Mouse (Mus musculus): ENCODE data around the gene Fam120b. TPM values are rescaled to one million over a fixed set of nuclear protein-coding genes. Genes with fewer than 3 reads are reported as not detected.

Fam120b gene
- polyA plus RNA-seq, 1 experiment from 2014 or later = 30.7 TPM

- H3K36me3 ChIP-seq = peaks cover 11% of the 10 kb centered on the region
- H3K27ac ChIP-seq = no peak overlapping the region
- no peak for DNase-seq (ENCODE audit: low spot score)
- H3K9me3 ChIP-seq = no peaks in the 10 kb centered on the region
- WGBS = 84% methylated on average over 4 of the region's 4 CpGs
- H3K4me3 ChIP-seq = no peak overlapping the region
- H3K4me1 ChIP-seq (replicated peaks) = no peaks in the 10 kb centered on the region
- H3K27me3 ChIP-seq (ENCODE audit: insufficient read depth, poor library complexity, severe bottlenecking) = no peaks in the 10 kb centered on the region
Measured at GRCm38 (mm10) chr17:15455203-15455602, 59.2 kb downstream of the Fam120b start.

- H3K36me3 ChIP-seq = peaks cover 15% of the 10 kb centered on the region
- H3K4me1 ChIP-seq (replicated peaks) = no peaks in the 10 kb centered on the region
- DNase-seq (ENCODE audit: low spot score) = no peak
- H3K27me3 ChIP-seq (ENCODE audit: insufficient read depth, poor library complexity, severe bottlenecking) = no peaks in the 10 kb centered on the region
- WGBS = 95% methylated on average over 2 of the region's 2 CpGs
- no peaks in the 10 kb centered on the region for H3K9me3 ChIP-seq
- no peak overlapping the region for H3K27ac ChIP-seq
- no peak overlapping the region for H3K4me3 ChIP-seq
Measured at GRCm38 (mm10) chr17:15456595-15456994, 60.6 kb downstream of the Fam120b start.

GRCm38 (mm10) chr17:15459761-15460160, 63.8 kb downstream of the Fam120b start:
- H3K4me3 ChIP-seq = no peak overlapping the region
- peaks cover 30% of the 10 kb centered on the region for H3K36me3 ChIP-seq
- 92% methylated on average over 4 of the region's 4 CpGs for WGBS
- no peaks in the 10 kb centered on the region for H3K4me1 ChIP-seq (replicated peaks)
- no peaks in the 10 kb centered on the region for H3K9me3 ChIP-seq
- H3K27ac ChIP-seq = no peak overlapping the region
- DNase-seq (ENCODE audit: low spot score) = no peak
- no peaks in the 10 kb centered on the region for H3K27me3 ChIP-seq (ENCODE audit: insufficient read depth, poor library complexity, severe bottlenecking)

DNA sequence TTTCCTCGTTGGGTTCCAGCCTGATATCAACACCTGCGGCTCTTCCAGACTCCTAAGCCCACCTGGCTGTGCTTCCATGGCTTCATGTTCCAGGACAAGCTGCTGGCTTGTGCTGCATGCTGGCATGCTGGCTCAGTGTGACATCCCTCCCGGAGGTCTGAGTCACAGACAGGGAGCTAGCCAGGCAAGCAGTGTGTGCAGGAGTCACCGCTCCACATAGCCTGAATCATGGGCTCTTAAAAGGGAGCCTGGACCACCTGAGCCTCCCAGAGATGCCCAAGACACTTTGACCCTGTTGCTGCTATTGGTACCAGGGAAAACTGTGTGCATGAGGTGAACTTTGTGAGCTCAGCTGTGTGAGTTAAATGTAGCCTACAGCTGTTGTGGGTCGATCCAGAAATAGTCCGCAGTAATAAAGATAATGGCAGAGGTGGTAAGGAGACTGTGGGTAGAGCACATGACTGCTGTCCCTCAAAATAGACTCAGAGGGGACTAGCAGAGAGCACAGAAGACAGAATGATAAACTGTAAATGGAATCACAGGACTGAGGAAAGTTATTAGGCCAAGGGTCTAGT, 66.0 kb downstream of the Fam120b start:
- no peaks in the 10 kb centered on the region for H3K9me3 ChIP-seq
- no peaks in the 10 kb centered on the region for H3K27me3 ChIP-seq (ENCODE audit: insufficient read depth, poor library complexity, severe bottlenecking)
- 95% methylated on average over 6 of the region's 6 CpGs for WGBS
- H3K4me3 ChIP-seq = no peak overlapping the region
- no peaks in the 10 kb centered on the region for H3K4me1 ChIP-seq (replicated peaks)
- H3K27ac ChIP-seq = no peak overlapping the region
- peaks cover 38% of the 10 kb centered on the region for H3K36me3 ChIP-seq
- DNase-seq (ENCODE audit: low spot score) = no peak

DNA sequence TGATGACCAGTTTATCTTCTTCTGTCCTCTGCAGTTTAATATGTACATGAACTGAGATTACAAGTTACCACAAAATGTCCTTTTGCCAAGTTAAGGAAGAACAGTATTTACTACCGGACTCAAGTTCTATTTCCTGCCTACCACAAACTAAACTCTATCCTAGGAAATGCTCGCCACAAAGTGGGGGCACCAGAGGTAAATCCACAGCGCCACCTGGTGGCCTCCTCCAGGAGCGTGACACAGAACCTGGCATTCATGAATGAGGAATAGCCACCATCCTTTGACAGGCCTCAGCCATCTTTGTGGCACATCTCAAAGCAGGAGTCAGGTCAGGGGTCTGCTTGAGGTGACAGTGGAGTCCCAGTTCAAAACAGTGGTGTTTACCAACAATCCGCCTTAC, 71.7 kb downstream of the Fam120b start:
- no peaks in the 10 kb centered on the region for H3K27me3 ChIP-seq (ENCODE audit: insufficient read depth, poor library complexity, severe bottlenecking)
- 29% methylated on average over 5 of the region's 5 CpGs for WGBS
- no peak overlapping the region for H3K27ac ChIP-seq
- no peaks in the 10 kb centered on the region for H3K4me1 ChIP-seq (replicated peaks)
- no peaks in the 10 kb centered on the region for H3K9me3 ChIP-seq
- H3K36me3 ChIP-seq = peaks cover 60% of the 10 kb centered on the region
- no peak overlapping the region for H3K4me3 ChIP-seq
- DNase-seq (ENCODE audit: low spot score) = peak; percentile 80

DNA sequence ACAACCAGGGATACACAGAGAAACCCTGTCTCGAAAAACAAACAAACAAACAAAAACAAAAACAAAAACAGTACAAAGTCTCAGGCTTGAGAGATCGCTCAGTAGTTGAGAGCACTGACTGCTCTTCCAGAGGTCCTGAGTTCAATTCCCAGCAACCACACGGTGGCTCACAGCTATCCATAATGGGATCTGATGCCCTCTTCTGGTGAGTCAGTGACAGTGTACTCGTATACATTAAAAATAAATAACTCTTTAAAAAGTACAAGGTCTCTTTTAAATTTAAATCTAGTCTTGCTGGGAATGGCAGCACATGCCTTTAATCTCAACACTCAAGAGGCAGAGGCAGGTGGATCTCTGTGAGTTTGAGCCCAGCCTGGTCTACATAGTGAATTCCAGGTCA, 76.7 kb downstream of the Fam120b start:
- H3K9me3 ChIP-seq = no peaks in the 10 kb centered on the region
- no peaks in the 10 kb centered on the region for H3K4me1 ChIP-seq (replicated peaks)
- 89% methylated on average over 4 of the region's 4 CpGs for WGBS
- peaks cover 87% of the 10 kb centered on the region for H3K36me3 ChIP-seq
- no peak for DNase-seq (ENCODE audit: low spot score)
- no peak overlapping the region for H3K4me3 ChIP-seq
- no peaks in the 10 kb centered on the region for H3K27me3 ChIP-seq (ENCODE audit: insufficient read depth, poor library complexity, severe bottlenecking)
- H3K27ac ChIP-seq = no peak overlapping the region

Other genes starting within 250 kb of the Fam120b start
- gene Dll1, start 19.3 kb upstream of the Fam120b start, polyA plus RNA-seq (2016; fragmentation: Nextera tagmentation; extraction: Ambion mirVana) = 67.6 and 90.9 TPM in 2 replicates
- gene Psmb1, start 103.5 kb downstream of the Fam120b start, polyA plus RNA-seq (2016; fragmentation: Nextera tagmentation; extraction: Ambion mirVana) = 291 TPM in 2 replicates
- 62.1 and 64.2 TPM in 2 replicates for gene Tbp, start 103.7 kb downstream of the Fam120b start, polyA plus RNA-seq (2016; fragmentation: Nextera tagmentation; extraction: Ambion mirVana)
- gene Pdcd2, start 131.1 kb downstream of the Fam120b start, polyA plus RNA-seq (2016; fragmentation: Nextera tagmentation; extraction: Ambion mirVana) = 49.8 and 51.1 TPM in 2 replicates
- gene Prdm9, start 168.2 kb downstream of the Fam120b start, polyA plus RNA-seq (2016; fragmentation: Nextera tagmentation; extraction: Ambion mirVana) = 2.3 and 3.2 TPM in 2 replicates

Data from hindbrain, embryonic 10.5 days (tissue).